Mouse (Mus musculus): ENCODE results near the gene Fezf2. TPM values are rescaled to one million over a fixed set of nuclear protein-coding genes. Genes with fewer than 3 reads are reported as not detected.
A peak's percentile ranks its signal among the peaks of the same experiment; 100 is the strongest.

Gene Fezf2
- polyA plus RNA-seq (2015; fragmentation: Nextera tagmentation; extraction: Ambion mirVana): 0.14 and 0.31 TPM in 2 replicates

DNA sequence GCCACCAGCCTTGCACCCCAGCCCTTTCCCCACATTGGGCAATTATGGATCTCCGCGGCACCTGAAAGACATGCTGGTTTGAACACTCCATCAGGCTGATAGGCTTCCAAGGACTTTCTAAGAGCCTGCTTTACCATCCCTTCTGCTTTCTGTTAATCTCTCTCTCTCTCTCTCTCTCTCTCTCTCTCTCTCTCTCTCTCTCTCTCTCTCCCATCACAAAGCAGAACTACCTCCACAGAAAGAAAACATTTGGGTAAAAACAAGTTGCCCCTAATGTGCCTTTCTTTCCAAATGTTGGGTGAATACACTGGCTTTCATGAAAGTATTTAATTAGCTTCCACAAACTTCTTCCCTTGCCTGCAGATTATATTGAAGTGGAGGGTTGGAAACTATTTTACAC, at the start of gene Fezf2:
Gene Fezf2 (minus strand): TSS at position 101 of the 400 bp plus-strand sequence.
- no peak within 1 kb of the TSS for H3K27ac ChIP-seq
- H3K4me2 ChIP-seq (replicated peaks): no peak within 1 kb of the TSS
- H3K36me3 ChIP-seq: no peaks in the 10 kb centered on the region
- WGBS: 4% methylated on average over 2 of the region's 2 CpGs
- no peak for ATAC-seq (ENCODE audit: low FRiP score, low read depth)
- H3K9me3 ChIP-seq: no peaks in the 10 kb centered on the region
- H3K9ac ChIP-seq: no peak within 1 kb of the TSS
- peaks cover 99% of the 10 kb centered on the region for H3K27me3 ChIP-seq
- peaks cover 23% of the 10 kb centered on the region for H3K4me1 ChIP-seq
- no peak within 1 kb of the TSS for H3K4me3 ChIP-seq

DNA sequence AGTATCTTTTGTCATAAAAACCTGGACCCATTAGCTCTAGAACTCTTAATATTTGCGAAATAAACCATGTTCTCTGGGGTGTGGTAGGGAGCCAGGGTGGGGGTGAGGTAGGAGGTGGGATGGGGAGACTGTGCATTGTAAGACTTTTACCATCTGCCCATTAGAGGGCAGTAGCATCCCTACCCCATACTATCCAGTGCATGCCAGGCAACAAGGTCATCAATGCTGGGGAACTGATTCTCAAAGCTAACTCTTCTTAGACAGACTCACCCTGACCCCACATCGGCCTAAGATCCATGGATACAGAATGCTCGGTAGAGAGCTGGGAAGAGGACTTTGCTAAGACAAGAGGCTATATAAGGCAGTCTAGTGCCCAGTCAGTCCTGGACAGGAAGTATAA, 49.6 kb upstream of the Fezf2 start:
- H3K36me3 ChIP-seq: no peaks in the 10 kb centered on the region
- ATAC-seq (ENCODE audit: low FRiP score, low read depth): no peak
- H3K27me3 ChIP-seq: no peaks in the 10 kb centered on the region
- H3K9ac ChIP-seq: no peak overlapping the region
- H3K4me1 ChIP-seq: peaks cover 4% of the 10 kb centered on the region
- no peak overlapping the region for H3K27ac ChIP-seq
- H3K9me3 ChIP-seq: no peaks in the 10 kb centered on the region
- WGBS: 72% methylated on average over 3 of the region's 3 CpGs
- no peak overlapping the region for H3K4me3 ChIP-seq
- no peak overlapping the region for H3K4me2 ChIP-seq (replicated peaks)

DNA sequence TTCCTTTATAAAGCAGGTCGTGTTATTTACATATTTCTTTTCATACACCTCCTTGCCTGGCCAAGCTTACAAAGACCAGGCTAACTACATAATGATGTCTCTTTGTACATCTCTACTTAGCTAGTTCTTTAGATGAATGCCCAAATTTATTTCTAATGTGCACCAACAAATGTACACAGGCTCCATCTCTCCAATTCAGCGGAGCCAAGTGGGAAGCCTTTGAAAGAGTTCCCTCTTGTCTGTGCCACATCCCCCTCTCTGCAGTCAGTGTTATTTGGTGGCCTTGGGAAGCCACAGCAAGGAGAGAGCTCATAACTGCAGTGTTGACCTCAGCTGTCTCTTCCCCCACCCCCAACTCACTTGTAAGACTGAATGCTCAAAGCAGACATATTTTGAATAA, 46.3 kb upstream of the Fezf2 start:
- Histone ChIP-seq H3K4me2 (replicated peaks) (no peak overlapping the region), H3K4me1 (peaks cover 7% of the 10 kb centered on the region), H3K27me3 (no peaks in the 10 kb centered on the region), H3K9ac (no peak overlapping the region), H3K36me3 (no peaks in the 10 kb centered on the region), H3K4me3 (no peak overlapping the region), H3K27ac (no peak overlapping the region), H3K9me3 (no peaks in the 10 kb centered on the region)
- 68% methylated on average over 2 of the region's 2 CpGs for WGBS
- ATAC-seq (ENCODE audit: low FRiP score, low read depth): no peak

DNA sequence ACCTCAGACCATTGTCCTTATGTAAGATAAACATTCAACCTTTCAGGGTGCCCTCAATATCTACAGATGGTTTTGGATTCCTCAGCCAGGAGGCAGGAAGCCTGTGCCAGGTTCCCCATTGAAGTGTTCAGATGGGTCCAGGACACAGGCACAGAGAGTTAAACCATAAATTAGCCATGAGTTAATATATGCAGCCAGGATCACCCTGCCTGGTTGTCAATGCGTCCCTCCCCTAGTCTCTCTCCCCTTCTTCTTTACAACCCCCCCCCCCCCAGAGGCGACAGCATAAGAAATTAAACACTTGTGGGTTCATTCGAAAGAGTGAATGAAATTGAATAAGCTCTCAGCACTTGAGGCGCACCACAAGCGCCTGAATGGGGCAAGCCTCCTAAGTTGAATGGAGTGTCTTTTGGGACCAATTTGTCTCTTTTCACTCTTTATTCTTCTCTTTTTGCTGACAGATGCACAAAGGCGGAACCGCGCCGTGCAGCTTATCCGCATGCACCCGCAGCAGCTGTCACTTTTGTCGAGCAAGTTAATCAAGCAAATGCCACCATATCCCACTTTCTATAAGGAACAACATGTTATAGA, 45.4 kb upstream of the Fezf2 start:
- Histone ChIP-seq H3K27ac (no peak overlapping the region), H3K4me3 (no peak overlapping the region), H3K9ac (no peak overlapping the region), H3K36me3 (no peaks in the 10 kb centered on the region), H3K4me1 (peaks cover 17% of the 10 kb centered on the region), H3K27me3 (peaks cover 3% of the 10 kb centered on the region), H3K9me3 (no peaks in the 10 kb centered on the region), H3K4me2 (replicated peaks) (no peak overlapping the region)
- 59% methylated on average over 12 of the region's 12 CpGs for WGBS
- ATAC-seq (ENCODE audit: low FRiP score, low read depth): 0 out of 2 replicates have a peak, but pooled peaks have one; percentile 8

DNA sequence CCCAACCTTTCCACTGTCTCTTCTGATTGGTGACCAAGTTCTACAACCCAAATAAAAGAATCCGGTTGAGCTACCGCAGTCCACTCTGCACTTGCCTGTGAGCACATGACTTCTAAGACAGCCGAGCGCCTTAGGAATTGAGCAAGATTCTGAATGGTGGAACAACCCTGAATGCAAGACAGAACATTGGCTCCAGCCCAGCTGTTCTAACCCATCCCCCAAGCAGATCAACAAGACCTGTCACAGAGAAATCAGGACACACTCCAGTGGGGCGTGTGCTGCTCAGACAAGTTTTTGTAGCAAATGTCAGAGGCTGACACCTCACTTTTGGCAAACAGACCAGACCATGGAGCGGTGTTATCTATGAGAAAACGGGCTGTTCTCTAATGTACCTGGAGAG, 43.2 kb upstream of the Fezf2 start:
- Histone ChIP-seq H3K4me3 (no peak overlapping the region), H3K36me3 (no peaks in the 10 kb centered on the region), H3K9me3 (no peaks in the 10 kb centered on the region), H3K4me2 (replicated peaks) (no peak overlapping the region), H3K4me1 (peaks cover 21% of the 10 kb centered on the region), H3K27me3 (peaks cover 10% of the 10 kb centered on the region), H3K9ac (no peak overlapping the region), H3K27ac (no peak overlapping the region)
- WGBS: 76% methylated on average over 7 of the region's 7 CpGs
- no peak for ATAC-seq (ENCODE audit: low FRiP score, low read depth)

DNA sequence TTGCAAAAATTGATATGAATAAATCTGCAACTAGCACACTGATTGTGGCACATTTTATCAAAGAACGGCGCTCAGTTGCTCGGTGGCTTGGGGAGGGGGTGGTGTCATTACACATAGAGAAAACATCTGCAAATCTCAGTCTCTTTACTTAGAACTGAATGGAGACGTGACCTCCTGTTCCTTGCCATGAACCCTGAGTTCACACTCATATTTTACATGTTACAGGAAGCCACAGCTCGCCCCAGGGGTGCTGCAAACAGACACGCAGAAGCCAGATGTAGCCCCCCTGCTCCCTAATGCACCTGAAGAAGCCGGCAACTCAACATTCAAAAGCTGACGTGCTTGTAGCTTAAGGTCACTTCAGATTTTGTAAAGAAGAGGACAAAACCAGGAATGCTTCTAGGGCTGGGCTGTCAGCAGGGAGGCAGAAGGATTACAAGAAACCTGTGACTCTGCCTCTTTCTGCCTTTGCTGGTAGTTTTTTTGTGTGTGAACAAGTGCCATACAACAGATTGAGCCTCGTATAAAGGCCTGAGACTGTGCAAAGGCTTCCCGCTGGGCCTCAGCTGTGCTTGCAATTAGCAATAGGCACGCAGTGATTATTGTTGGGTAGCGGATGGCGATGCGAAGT, 40.9 kb upstream of the Fezf2 start:
- Histone ChIP-seq H3K9ac (no peak overlapping the region), H3K4me1 (peaks cover 21% of the 10 kb centered on the region), H3K27ac (no peak overlapping the region), H3K4me2 (replicated peaks) (no peak overlapping the region), H3K9me3 (no peaks in the 10 kb centered on the region), H3K27me3 (peaks cover 10% of the 10 kb centered on the region), H3K4me3 (no peak overlapping the region), H3K36me3 (no peaks in the 10 kb centered on the region)
- WGBS: 13% methylated on average over 14 of the region's 14 CpGs
- ATAC-seq (ENCODE audit: low FRiP score, low read depth): peak; percentile 24; the same call in 1 of the 2 replicates

DNA sequence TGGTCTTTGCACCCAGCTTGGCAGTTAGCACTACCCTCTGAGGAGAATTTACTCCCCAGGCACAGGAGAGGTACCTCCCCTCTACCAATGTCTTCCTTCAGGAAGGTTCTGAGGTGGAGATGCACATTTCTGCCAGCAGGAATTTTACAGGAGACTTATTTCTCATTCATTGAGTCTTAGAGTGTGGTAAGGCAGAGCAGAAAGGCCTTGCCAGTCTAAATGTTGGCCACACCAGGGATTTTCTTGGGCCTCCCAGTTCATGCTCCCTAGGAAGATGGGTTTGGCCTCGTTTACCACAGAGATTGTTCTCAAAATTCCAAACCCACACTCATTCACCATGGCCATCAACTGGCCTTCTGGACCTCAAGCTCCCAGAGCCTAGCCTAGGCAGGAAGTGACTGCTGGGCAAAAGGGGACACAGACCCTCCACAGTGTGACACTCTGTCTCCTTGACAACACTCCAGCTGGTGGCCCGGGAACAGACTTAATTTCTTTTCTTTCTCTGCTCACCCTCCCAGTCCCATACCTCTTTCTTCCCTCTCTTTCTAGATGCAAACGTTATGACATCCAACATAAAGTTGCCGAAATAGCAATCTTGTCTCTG, 40.3 kb upstream of the Fezf2 start:
- Histone ChIP-seq H3K27me3 (peaks cover 10% of the 10 kb centered on the region), H3K4me3 (no peak overlapping the region), H3K9ac (no peak overlapping the region), H3K4me2 (replicated peaks) (no peak overlapping the region), H3K4me1 (peaks cover 21% of the 10 kb centered on the region), H3K27ac (no peak overlapping the region), H3K36me3 (no peaks in the 10 kb centered on the region), H3K9me3 (no peaks in the 10 kb centered on the region)
- WGBS: 25% methylated on average over 4 of the region's 4 CpGs
- no peak for ATAC-seq (ENCODE audit: low FRiP score, low read depth)

DNA sequence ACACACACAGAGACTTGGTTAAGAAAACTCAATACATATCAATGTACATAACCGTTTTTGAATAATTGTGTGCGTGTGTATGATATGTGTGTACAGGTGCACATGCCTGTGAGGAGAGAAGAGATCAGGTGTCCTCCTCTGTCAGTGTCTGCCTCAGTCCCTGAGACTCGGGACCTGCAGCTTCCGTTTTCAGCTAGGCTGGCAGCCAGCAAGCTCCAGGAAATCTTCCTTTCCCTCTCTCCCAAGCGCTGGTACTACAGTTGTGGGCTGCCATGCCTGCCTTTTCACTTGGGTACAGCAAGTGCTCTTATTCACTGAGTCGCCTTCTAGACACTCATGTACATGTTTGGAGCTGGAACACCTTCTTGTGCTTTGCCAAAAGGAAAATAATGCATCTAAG, 39.2 kb upstream of the Fezf2 start:
- no peak overlapping the region for H3K4me3 ChIP-seq
- no peak overlapping the region for H3K4me2 ChIP-seq (replicated peaks)
- no peak overlapping the region for H3K27ac ChIP-seq
- no peak for ATAC-seq (ENCODE audit: low FRiP score, low read depth)
- 72% methylated on average over 6 of the region's 6 CpGs for WGBS
- peaks cover 14% of the 10 kb centered on the region for H3K4me1 ChIP-seq
- H3K27me3 ChIP-seq: peaks cover 10% of the 10 kb centered on the region
- H3K9ac ChIP-seq: no peak overlapping the region
- no peaks in the 10 kb centered on the region for H3K36me3 ChIP-seq
- no peaks in the 10 kb centered on the region for H3K9me3 ChIP-seq

DNA sequence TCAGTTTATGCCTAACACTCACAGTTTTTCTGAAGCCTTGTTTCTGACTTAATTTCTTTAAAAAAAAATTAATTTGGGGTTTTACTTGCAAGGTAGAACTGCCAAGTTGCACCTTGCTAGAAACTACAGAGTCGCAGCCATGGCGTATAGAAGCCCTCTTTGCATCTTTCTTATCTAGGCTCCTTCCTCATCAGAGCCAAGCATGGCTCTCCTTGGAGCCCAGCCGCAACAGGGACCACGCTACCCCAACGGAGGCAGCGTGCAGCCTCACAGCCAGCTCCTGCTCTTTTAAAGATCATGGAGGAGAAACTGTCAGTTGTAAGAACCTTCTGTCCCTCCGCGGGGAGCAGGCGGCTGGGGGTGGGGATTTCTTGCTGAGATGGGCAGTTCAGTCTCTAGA, 29.9 kb upstream of the Fezf2 start:
- Histone ChIP-seq H3K9ac (no peak overlapping the region), H3K4me2 (replicated peaks) (no peak overlapping the region), H3K9me3 (no peaks in the 10 kb centered on the region), H3K27me3 (peaks cover 20% of the 10 kb centered on the region), H3K4me1 (no peaks in the 10 kb centered on the region), H3K4me3 (no peak overlapping the region), H3K27ac (no peak overlapping the region), H3K36me3 (no peaks in the 10 kb centered on the region)
- no peak for ATAC-seq (ENCODE audit: low FRiP score, low read depth)
- WGBS: 19% methylated on average over 9 of the region's 9 CpGs

DNA sequence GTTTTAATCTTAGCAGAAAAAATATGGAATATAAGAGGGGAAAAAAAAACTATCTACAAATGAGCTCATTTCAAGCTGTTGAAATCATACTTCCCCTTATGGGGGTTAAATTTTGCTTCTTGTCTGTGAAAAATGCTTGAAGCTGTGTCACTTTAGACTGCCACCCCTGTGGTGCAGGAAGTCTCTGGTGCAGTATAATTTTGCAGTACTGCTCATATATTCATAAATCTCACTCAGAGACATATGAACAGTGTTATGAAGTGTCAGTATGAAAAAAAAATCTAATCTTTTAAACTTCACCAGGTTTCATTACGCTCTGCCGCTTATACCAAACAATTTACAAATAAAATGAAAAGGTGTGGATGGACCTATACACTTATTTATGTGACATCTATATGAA, 29.3 kb upstream of the Fezf2 start:
- Histone ChIP-seq H3K9me3 (no peaks in the 10 kb centered on the region), H3K4me2 (replicated peaks) (no peak overlapping the region), H3K9ac (no peak overlapping the region), H3K36me3 (no peaks in the 10 kb centered on the region), H3K4me1 (no peaks in the 10 kb centered on the region), H3K4me3 (no peak overlapping the region), H3K27ac (no peak overlapping the region), H3K27me3 (peaks cover 20% of the 10 kb centered on the region)
- WGBS: 81% methylated on average over 2 of the region's 2 CpGs
- ATAC-seq (ENCODE audit: low FRiP score, low read depth): no peak

DNA sequence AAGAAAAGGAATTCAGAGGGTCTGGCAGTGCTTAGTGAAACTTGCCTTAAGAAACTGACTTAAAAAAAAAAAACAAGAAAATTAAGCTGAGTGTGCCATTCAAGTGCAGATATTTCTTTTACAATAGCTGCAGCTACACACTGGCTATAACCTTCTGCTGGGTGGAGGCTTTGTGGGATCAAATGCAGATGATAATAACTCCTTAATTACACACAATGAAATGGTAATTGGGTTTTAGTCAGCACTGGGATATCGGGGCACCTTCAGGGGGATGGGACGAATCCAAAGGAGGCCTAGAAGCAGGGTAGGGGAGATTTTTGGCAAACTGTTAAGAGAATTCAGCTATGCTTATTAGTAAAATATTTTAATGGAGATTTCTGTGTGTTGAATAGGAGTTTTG, 27.5 kb upstream of the Fezf2 start:
- no peaks in the 10 kb centered on the region for H3K9me3 ChIP-seq
- no peaks in the 10 kb centered on the region for H3K36me3 ChIP-seq
- H3K4me3 ChIP-seq: no peak overlapping the region
- H3K4me1 ChIP-seq: no peaks in the 10 kb centered on the region
- H3K27ac ChIP-seq: no peak overlapping the region
- 57% methylated on average over 2 of the region's 2 CpGs for WGBS
- ATAC-seq (ENCODE audit: low FRiP score, low read depth): no peak
- peaks cover 20% of the 10 kb centered on the region for H3K27me3 ChIP-seq
- no peak overlapping the region for H3K9ac ChIP-seq
- H3K4me2 ChIP-seq (replicated peaks): no peak overlapping the region

DNA sequence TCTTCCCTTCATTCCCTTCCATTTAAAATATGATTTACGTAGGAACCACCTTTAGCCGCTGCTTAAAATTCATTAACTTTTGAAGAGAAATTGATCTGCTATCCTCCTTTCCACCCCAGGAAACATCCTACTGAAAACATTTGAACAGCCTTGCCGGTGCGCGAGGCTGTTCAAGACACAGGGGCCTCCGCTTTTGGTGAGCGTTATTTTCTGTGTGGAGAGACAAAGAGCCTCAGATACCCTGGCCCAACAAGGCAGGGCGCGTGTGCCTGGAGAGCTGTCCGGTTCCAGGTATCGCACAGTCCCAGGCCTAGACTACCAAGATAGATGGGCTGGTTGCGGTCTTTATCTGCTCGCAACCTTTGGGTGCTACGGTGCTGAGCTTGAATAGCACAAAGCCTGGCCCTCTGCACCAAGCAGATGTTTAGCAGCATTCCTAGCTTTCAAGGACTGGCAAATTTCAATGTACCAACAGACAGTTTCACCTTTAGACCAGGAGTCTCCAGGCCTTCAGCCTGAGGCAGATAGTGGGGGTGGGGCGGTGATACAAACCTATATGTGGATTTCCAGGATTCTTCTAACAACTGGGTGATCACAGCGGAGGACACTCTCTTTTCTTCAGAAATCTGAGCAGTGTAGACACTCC, 2.4 kb upstream of the Fezf2 start:
- no peak for ATAC-seq (ENCODE audit: low FRiP score, low read depth)
- WGBS: 7% methylated on average over 16 of the region's 16 CpGs
- H3K27me3 ChIP-seq: peaks cover 96% of the 10 kb centered on the region
- H3K4me3 ChIP-seq: no peak overlapping the region
- no peak overlapping the region for H3K9ac ChIP-seq
- no peaks in the 10 kb centered on the region for H3K9me3 ChIP-seq
- H3K4me2 ChIP-seq (replicated peaks): no peak overlapping the region
- no peak overlapping the region for H3K27ac ChIP-seq
- H3K4me1 ChIP-seq: peaks cover 11% of the 10 kb centered on the region
- H3K36me3 ChIP-seq: no peaks in the 10 kb centered on the region
